Mouse (Mus musculus) midbrain, embryonic 14.5 days (tissue): ENCODE measurements around the gene Cadps. TPM values are rescaled to one million over a fixed set of nuclear protein-coding genes. Genes with fewer than 3 reads are reported as not detected.

ENCODE experiments used
- ATAC-seq: fragments of 200-750 bp; cut with Nextera tagmentation; 2 replicates; pipeline ENCODE4 v1.8.0; 2017; ENCODE audit warnings: moderate number of reproducible peaks, moderate library complexity; ENCODE audit not compliant: low FRiP score, low TSS enrichment
- DNase-seq: peaks from one replicate; pipeline ENCODE4 v3.0.0-alpha.2; 2015
- H3K27ac ChIP-seq: fragments of 300-500 bp; sonication (generic); replicated peaks from 2 replicates; pipeline ENCODE4 v1.5.1; 2014; ENCODE audit warnings: mild to moderate bottlenecking, low read depth, low read length, moderate library complexity
- H3K27me3 ChIP-seq: fragments of 300-500 bp; sonication (generic); 2 replicates; pipeline ENCODE4 v1.6.1; 2014; ENCODE audit warnings: low read length, control low read depth, mixed read lengths; ENCODE audit not compliant: control insufficient read depth, insufficient read depth
- H3K36me3 ChIP-seq: fragments of 300-500 bp; sonication (generic); 2 replicates; pipeline ENCODE4 v1.6.1; 2014; ENCODE audit warnings: low read length, control low read depth; ENCODE audit not compliant: control insufficient read depth, insufficient read depth
- H3K4me1 ChIP-seq: fragments of 300-500 bp; sonication (generic); 2 replicates; pipeline ENCODE4 v1.6.1; 2014; ENCODE audit warnings: mild to moderate bottlenecking, antibody characterized with exemption, low read length, control low read depth; ENCODE audit not compliant: control insufficient read depth, insufficient read depth
- H3K4me2 ChIP-seq: fragments of 300-500 bp; sonication (generic); 2 replicates; pipeline ENCODE4 v1.6.1; 2014; ENCODE audit warnings: mild to moderate bottlenecking, low read length, moderate library complexity
- H3K4me3 ChIP-seq: fragments of 300-500 bp; sonication (generic); replicated peaks from 2 replicates; pipeline ENCODE4 v1.5.1; 2014; ENCODE audit warnings: low read depth, low read length
- H3K9ac ChIP-seq: fragments of 300-500 bp; sonication (generic); replicated peaks from 2 replicates; pipeline ENCODE4 v1.6.1; 2014; ENCODE audit warnings: mild to moderate bottlenecking, low read length, moderate library complexity
- H3K9me3 ChIP-seq: fragments of 300-500 bp; sonication (generic); 2 replicates; pipeline ENCODE4 v1.6.1; 2016; ENCODE audit warnings: low read length, control low read depth, mixed read lengths; ENCODE audit not compliant: control insufficient read depth
- WGBS: fragments of 180-500 bp; shearing (Covaris S2); extraction: QIAGEN DNeasy Blood & Tissue Kit; methylation state at CpG from one replicate; pipeline ENCODE4 v1.1.7; 2014; 5-methylcytosine and 5-hydroxymethylcytosine counted together
- polyA plus RNA-seq: library from polyadenylated mRNA; unstranded; fragments of >200 nt; fragmentation: Nextera tagmentation; extraction: Ambion mirVana; gene quantifications from 2 replicates; pipeline ENCODE4 v1.2.1, GENCODE M21; 2014

Cadps gene
- polyA plus RNA-seq, 1 experiment from 2014 or later, result 59.7 TPM

- Histone ChIP-seq H3K27ac (peak overlapping the region; percentile 53), H3K9ac (no peak overlapping the region), H3K4me1 (peaks cover 6% of the 10 kb centered on the region), H3K27me3 (no peaks in the 10 kb centered on the region), H3K9me3 (no peaks in the 10 kb centered on the region), H3K4me3 (no peak overlapping the region), H3K4me2 (no peak overlapping the region), H3K36me3 (no peaks in the 10 kb centered on the region)
- DNase-seq (peak; percentile 62), ATAC-seq (peak; percentile 72)
- WGBS, result 53% methylated on average over 3 of the region's 3 CpGs
Measured at GRCm38 (mm10) chr14:12559574-12560232, 263.2 kb downstream of the Cadps start.

- no peak overlapping the region for H3K9ac ChIP-seq
- H3K27ac ChIP-seq, result peak overlapping the region; percentile 53
- H3K4me3 ChIP-seq, result no peak overlapping the region
- ATAC-seq, result peak; percentile 46; the same call in 1 of the 2 replicates
- no peaks in the 10 kb centered on the region for H3K9me3 ChIP-seq
- H3K27me3 ChIP-seq, result no peaks in the 10 kb centered on the region
- H3K4me2 ChIP-seq, result no peak overlapping the region
- 73% methylated on average over 7 of the region's 7 CpGs for WGBS
- peak; percentile 25 for DNase-seq
- peaks cover 6% of the 10 kb centered on the region for H3K4me1 ChIP-seq
- no peaks in the 10 kb centered on the region for H3K36me3 ChIP-seq
Measured at GRCm38 (mm10) chr14:12558920-12559573, 263.8 kb downstream of the Cadps start.

- 76% methylated on average over 2 of the region's 2 CpGs for WGBS
- H3K4me1 ChIP-seq, result peaks cover 3% of the 10 kb centered on the region
- H3K9me3 ChIP-seq, result no peaks in the 10 kb centered on the region
- no peak overlapping the region for H3K9ac ChIP-seq
- ATAC-seq, result no peak
- H3K36me3 ChIP-seq, result peaks cover 3% of the 10 kb centered on the region; the same call in 1 of the 2 replicates
- H3K4me3 ChIP-seq, result no peak overlapping the region
- no peaks in the 10 kb centered on the region for H3K27me3 ChIP-seq
- no peak overlapping the region for H3K4me2 ChIP-seq
- no peak overlapping the region for H3K27ac ChIP-seq
- no peak for DNase-seq
Measured at GRCm38 (mm10) chr14:12554486-12554885, 268.4 kb downstream of the Cadps start.

GRCm38 (mm10) chr14:12551353-12551752 is 271.5 kb downstream of the Cadps start:
- Histone ChIP-seq H3K4me2 (no peak overlapping the region), H3K36me3 (peaks cover 14% of the 10 kb centered on the region; the same call in 1 of the 2 replicates), H3K27ac (no peak overlapping the region), H3K4me1 (no peaks in the 10 kb centered on the region), H3K9me3 (no peaks in the 10 kb centered on the region), H3K27me3 (no peaks in the 10 kb centered on the region), H3K4me3 (no peak overlapping the region), H3K9ac (no peak overlapping the region)
- 42% methylated on average over 6 of the region's 6 CpGs for WGBS
- no peak for DNase-seq
- no peak for ATAC-seq

GRCm38 (mm10) chr14:12550931-12551330 is 271.9 kb downstream of the Cadps start:
- Histone ChIP-seq H3K9ac (no peak overlapping the region), H3K27me3 (no peaks in the 10 kb centered on the region), H3K4me1 (no peaks in the 10 kb centered on the region), H3K27ac (no peak overlapping the region), H3K36me3 (peaks cover 18% of the 10 kb centered on the region; the same call in 1 of the 2 replicates), H3K9me3 (no peaks in the 10 kb centered on the region), H3K4me3 (no peak overlapping the region), H3K4me2 (no peak overlapping the region)
- ATAC-seq (no peak), DNase-seq (no peak)
- 47% methylated on average over 5 of the region's 5 CpGs for WGBS

GRCm38 (mm10) chr14:12549290-12549689 is 273.6 kb downstream of the Cadps start:
- Histone ChIP-seq H3K27ac (no peak overlapping the region), H3K4me1 (no peaks in the 10 kb centered on the region), H3K4me3 (no peak overlapping the region), H3K36me3 (peaks cover 31% of the 10 kb centered on the region; the same call in 1 of the 2 replicates), H3K4me2 (no peak overlapping the region), H3K27me3 (no peaks in the 10 kb centered on the region), H3K9me3 (no peaks in the 10 kb centered on the region), H3K9ac (no peak overlapping the region)
- ATAC-seq (no peak), DNase-seq (no peak)

GRCm38 (mm10) chr14:12547496-12547895 is 275.4 kb downstream of the Cadps start:
- no peak overlapping the region for H3K9ac ChIP-seq
- ATAC-seq (no peak; the same call in 1 of the 2 replicates), DNase-seq (no peak)

GRCm38 (mm10) chr14:12541733-12542132 is 281.1 kb downstream of the Cadps start:
- Histone ChIP-seq H3K9me3 (no peaks in the 10 kb centered on the region), H3K4me3 (no peak overlapping the region), H3K27ac (no peak overlapping the region), H3K9ac (no peak overlapping the region), H3K4me1 (no peaks in the 10 kb centered on the region), H3K27me3 (no peaks in the 10 kb centered on the region), H3K36me3 (peaks cover 28% of the 10 kb centered on the region; the same call in 1 of the 2 replicates), H3K4me2 (no peak overlapping the region)
- ATAC-seq (no peak), DNase-seq (peak; percentile 40)
- WGBS, result 38% methylated on average over 2 of the region's 2 CpGs

More at GRCm38 (mm10) chr14:12547496-12547895, 275.4 kb downstream of the Cadps start:
- Histone ChIP-seq H3K4me1 (no peaks in the 10 kb centered on the region), H3K36me3 (peaks cover 36% of the 10 kb centered on the region; the same call in 1 of the 2 replicates), H3K9me3 (no peaks in the 10 kb centered on the region), H3K4me3 (no peak overlapping the region), H3K4me2 (no peak overlapping the region), H3K27me3 (no peaks in the 10 kb centered on the region), H3K27ac (no peak overlapping the region)
- WGBS, result 98% methylated on average over 4 of the region's 4 CpGs

- Histone ChIP-seq H3K4me3 (no peak overlapping the region), H3K9ac (no peak overlapping the region), H3K27ac (no peak overlapping the region), H3K36me3 (peaks cover 15% of the 10 kb centered on the region; the same call in 1 of the 2 replicates), H3K27me3 (no peaks in the 10 kb centered on the region), H3K9me3 (no peaks in the 10 kb centered on the region), H3K4me2 (no peak overlapping the region), H3K4me1 (no peaks in the 10 kb centered on the region)
- 88% methylated on average over 5 of the region's 5 CpGs for WGBS
- DNase-seq (no peak), ATAC-seq (no peak)
Measured at GRCm38 (mm10) chr14:12539071-12539470, 283.8 kb downstream of the Cadps start.
